Mouse (Mus musculus): ENCODE measurements around the gene Tshb.
A peak's percentile ranks its signal among the peaks of the same experiment; 100 is the strongest.

Gene Tshb

DNA sequence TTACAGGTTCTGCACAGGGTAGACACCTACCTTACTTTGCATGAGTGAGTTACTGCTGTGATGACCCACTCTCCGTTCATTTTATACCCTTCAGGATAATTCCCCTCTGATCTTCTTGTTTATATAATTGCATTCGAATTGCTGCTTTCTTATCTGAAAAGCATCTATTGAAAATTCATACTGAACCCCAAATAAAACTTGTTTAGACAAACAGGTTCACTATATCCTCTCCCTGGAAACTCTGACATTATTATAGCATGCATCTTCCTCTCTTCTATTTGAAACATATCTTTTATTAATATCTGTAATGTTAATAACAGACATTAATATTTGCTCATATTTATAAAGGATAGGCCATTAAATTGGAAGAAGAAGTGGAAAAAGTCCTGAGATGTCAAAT lies at the start of gene Tshb:
TSS of gene Tshb (minus strand) at position 101 of the 400 bp plus-strand sequence.
- no peak for DNase-seq (ENCODE audit: low spot score)

GRCm38 (mm10) chr3:102803937-102804336 lies 21.4 kb upstream of the Tshb start:
- peak; percentile 88 for DNase-seq (ENCODE audit: low spot score)

- no peak for DNase-seq (ENCODE audit: low spot score)
Observed at GRCm38 (mm10) chr3:102787369-102787768, 4.9 kb upstream of the Tshb start.

DNA sequence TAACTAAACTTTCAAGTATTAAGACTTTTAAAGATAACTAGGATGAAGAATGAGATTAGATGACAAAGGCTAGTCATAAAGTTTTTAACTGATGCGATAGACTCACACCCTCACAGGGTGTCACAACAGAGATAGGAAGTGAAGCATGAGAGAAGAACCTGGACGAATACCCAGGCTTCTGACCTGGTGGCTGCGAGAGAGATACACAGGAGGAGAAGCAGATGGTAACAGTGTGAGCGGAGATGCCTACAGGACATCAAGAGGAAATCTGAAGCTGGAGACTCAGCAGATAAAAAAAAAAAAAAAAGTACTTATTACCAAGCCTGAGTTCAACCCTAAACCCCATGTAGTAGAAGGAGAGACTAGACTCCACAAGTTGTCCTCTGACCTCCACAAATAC lies 9.5 kb downstream of the Tshb start:
- no peak for DNase-seq (ENCODE audit: low spot score)

DNA sequence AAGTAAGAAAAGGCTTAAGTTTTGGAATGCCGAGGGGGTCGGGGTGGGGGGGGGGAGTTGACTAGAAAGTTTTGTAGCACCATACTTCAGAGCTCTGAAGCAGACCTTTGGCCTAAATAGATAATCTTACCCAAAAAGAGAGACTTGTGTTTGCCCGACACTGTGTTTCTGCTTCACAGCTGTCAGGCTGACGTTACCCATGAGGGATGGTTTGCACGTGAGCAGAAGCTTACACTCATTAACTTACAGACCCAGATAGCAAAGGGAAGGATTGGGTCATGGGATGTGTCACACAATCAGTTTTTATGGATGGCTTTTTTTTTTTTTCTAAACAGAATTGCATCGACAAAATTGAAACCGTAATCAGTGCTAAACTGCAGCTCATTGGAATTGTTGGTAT lies 17.7 kb downstream of the Tshb start:
- DNase-seq (ENCODE audit: low spot score), result no peak

- peak; percentile 39 for DNase-seq (ENCODE audit: low spot score)
Observed at GRCm38 (mm10) chr3:102763713-102764400, 18.7 kb downstream of the Tshb start.

DNA sequence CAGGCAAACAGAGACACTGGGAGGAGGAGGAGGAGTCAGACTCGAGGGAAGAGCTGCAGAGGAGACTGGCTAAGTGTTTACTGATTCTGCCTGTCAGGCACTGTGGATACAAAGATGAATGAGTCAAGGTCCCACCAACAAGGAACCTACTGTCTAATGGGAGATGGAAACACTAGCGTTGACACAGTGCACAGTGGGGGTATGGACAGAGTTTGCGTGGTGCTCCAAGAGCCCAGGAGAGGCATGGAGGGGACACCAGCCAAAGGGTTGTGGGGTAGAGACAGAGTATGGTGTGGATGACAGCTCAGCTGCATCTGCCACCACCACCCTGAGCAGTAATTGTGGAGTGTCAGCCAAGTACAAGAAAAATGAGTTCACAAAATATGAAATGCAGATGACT lies 20.1 kb downstream of the Tshb start:
- DNase-seq (ENCODE audit: low spot score), result peak; percentile 39

GRCm38 (mm10) chr3:102760236-102760635 lies 22.3 kb downstream of the Tshb start:
- DNase-seq (ENCODE audit: low spot score), result no peak

DNA sequence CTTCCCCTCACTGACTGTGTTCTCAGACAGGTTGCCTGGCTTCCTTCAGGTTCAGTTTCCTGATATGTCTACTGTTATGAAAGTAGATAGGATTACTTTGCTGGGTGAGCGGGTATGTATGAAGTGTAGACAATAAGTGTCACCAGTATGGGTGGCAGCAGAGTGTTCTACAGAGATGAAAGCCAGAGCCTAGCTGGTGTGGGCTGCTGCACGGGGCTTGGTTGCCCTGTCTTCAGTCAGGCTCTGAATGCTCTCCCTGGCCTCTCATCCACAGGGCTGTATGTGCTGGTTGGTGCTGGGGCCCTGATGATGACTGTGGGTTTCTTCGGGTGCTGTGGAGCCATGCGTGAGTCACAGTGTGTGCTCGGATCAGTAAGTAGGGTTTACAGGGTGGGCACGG lies 25.5 kb downstream of the Tshb start:
- no peak for DNase-seq (ENCODE audit: low spot score)

- DNase-seq (ENCODE audit: low spot score), result no peak
Observed at GRCm38 (mm10) chr3:102755801-102756200, 26.7 kb downstream of the Tshb start.

GRCm38 (mm10) chr3:102752457-102752856 lies 30.1 kb downstream of the Tshb start:
- DNase-seq (ENCODE audit: low spot score), result no peak

DNA sequence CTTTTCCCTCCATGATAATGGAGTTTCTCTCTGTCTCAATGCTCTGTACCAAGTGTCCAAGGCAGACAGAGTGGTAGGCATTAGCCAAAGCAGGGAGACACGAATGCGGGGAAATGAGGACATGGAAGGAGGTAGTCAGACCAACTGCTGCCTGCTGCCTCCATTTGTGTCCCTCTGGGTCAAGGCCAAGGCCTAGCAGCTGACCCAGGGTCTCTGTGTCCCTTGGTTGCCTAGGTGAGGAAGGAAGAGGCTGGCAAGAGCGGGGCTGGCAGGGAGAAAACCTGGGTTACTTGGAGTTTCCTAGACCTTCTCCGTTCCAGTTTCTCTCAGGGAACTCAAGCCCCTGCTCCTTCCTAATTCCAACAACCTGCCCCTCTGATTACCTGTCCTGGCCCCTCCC lies 30.5 kb downstream of the Tshb start:
- no peak for DNase-seq (ENCODE audit: low spot score)

GRCm38 (mm10) chr3:102751536-102751935 lies 31.0 kb downstream of the Tshb start:
- DNase-seq (ENCODE audit: low spot score), result no peak

- DNase-seq (ENCODE audit: low spot score), result no peak
Observed at GRCm38 (mm10) chr3:102751136-102751535, 31.4 kb downstream of the Tshb start.

DNA sequence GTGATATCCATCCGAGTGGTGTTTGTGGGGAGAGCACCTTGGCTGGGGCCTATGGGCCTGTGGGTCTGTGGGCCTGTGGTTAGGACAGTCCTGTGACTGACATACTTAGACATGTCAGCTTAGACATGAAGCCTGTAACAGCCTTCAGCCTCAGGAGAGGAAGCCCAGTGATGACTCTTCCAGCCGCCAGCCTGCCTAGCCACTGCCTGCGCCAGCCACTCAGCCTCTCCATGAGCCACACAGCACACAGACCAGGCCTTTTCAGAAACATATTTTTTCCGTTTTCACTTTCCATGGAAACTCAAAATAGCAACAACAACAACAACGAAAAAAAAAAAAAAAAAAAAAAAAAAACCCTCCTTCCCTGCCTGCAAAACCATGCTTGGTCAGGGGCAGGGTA lies 33.8 kb downstream of the Tshb start:
- no peak for DNase-seq (ENCODE audit: low spot score)

GRCm38 (mm10) chr3:102748038-102748437 lies 34.5 kb downstream of the Tshb start:
- no peak for DNase-seq (ENCODE audit: low spot score)

GRCm38 (mm10) chr3:102746174-102746573 lies 36.3 kb downstream of the Tshb start:
- no peak for DNase-seq (ENCODE audit: low spot score)

- DNase-seq (ENCODE audit: low spot score), result no peak
Observed at GRCm38 (mm10) chr3:102744657-102745056, 37.9 kb downstream of the Tshb start.

- DNase-seq (ENCODE audit: low spot score), result no peak
Observed at GRCm38 (mm10) chr3:102743781-102744471, 38.6 kb downstream of the Tshb start.

DNA sequence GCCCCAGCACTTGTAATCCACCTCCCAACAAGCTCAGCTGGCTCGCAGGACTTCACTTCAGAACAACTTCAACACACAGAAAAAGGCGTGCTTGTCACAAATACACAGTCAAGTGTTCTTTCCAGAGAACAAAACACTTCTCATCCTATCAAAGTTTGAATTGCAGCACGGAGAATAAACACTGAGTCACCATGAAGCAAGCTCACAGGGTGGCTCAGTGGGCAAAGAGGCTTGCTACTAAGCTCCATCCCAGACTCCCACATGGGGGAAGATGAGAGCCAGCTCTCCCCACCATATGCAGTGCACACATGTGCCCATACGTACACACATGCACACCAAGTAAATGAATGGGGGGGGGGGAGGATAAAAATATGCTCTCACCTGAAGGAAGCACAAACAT lies 39.3 kb downstream of the Tshb start:
- DNase-seq (ENCODE audit: low spot score), result no peak

DNA sequence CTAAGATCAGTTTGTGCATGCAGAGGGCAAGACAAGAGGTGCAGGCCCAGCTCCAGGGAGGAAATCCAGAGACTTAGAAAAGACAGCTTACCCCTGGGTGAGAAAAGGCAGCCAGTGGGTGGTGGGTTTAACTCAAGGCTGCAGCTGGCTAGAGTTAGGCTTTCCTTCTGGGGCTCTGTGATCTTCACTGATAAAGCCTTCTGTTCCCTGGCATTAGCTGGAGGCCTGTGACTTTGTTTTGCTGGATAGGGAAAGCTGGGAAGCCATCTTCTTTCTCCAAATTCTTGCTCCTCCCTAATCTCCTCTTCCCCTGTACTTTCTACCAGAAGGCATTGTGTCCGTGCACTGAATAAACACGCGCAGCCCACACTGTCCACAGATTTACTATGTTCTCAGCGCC lies 39.8 kb downstream of the Tshb start:
- no peak for DNase-seq (ENCODE audit: low spot score)

GRCm38 (mm10) chr3:102738926-102739325 lies 43.6 kb downstream of the Tshb start:
- no peak for DNase-seq (ENCODE audit: low spot score)

GRCm38 (mm10) chr3:102738161-102738901 lies 44.2 kb downstream of the Tshb start:
- no peak for DNase-seq (ENCODE audit: low spot score)
